Mouse (Mus musculus) limb, embryonic 11.5 days (tissue): ENCODE data around the gene Gpr137c. TPM values are rescaled to one million over a fixed set of nuclear protein-coding genes. Genes with fewer than 3 reads are reported as not detected.
A peak's percentile ranks its signal among the peaks of the same experiment; 100 is the strongest.

Experiments
- ATAC-seq: fragments of 200-750 bp; cut with Nextera tagmentation; 2 replicates; pipeline ENCODE4 v1.8.0; 2017; ENCODE audit warnings: low read depth; ENCODE audit not compliant: insufficient number of reproducible peaks, low FRiP score, low TSS enrichment
- DNase-seq: peaks from one replicate; pipeline ENCODE4 v3.0.0-alpha.2; 2015; ENCODE audit warnings: low spot score
- H3K27ac ChIP-seq: fragments of 300-500 bp; sonication (generic); replicated peaks from 2 replicates; pipeline ENCODE4 v1.5.1; 2014; ENCODE audit warnings: low read depth, mild to moderate bottlenecking, low read length
- H3K27me3 ChIP-seq: fragments of 300-500 bp; sonication (generic); 2 replicates; pipeline ENCODE4 v1.6.1; 2014; ENCODE audit warnings: mild to moderate bottlenecking, low read length, mixed read lengths; ENCODE audit not compliant: control insufficient read depth, insufficient read depth
- H3K36me3 ChIP-seq: fragments of 300-500 bp; sonication (generic); 2 replicates; pipeline ENCODE4 v1.6.1; 2014; ENCODE audit warnings: mild to moderate bottlenecking, low read length, moderate library complexity, mixed read lengths; ENCODE audit not compliant: control insufficient read depth, insufficient read depth
- H3K4me1 ChIP-seq: fragments of 300-500 bp; sonication (generic); 2 replicates; pipeline ENCODE4 v1.6.1; 2014; ENCODE audit warnings: low read length, mixed read lengths; ENCODE audit not compliant: control insufficient read depth, insufficient read depth
- H3K4me2 ChIP-seq: fragments of 300-500 bp; sonication (generic); 2 replicates; pipeline ENCODE4 v1.6.1; 2014; ENCODE audit warnings: low read depth, mild to moderate bottlenecking, moderate library complexity; ENCODE audit not compliant: severe bottlenecking
- H3K4me3 ChIP-seq: fragments of 300-500 bp; sonication (generic); 2 replicates; pipeline ENCODE4 v1.5.1; 2014; ENCODE audit warnings: low read depth, low read length
- H3K9ac ChIP-seq: fragments of 300-500 bp; sonication (generic); 2 replicates; pipeline ENCODE4 v1.6.1; 2014; ENCODE audit warnings: mild to moderate bottlenecking, low read length
- H3K9me3 ChIP-seq: fragments of 300-500 bp; sonication (generic); 2 replicates; pipeline ENCODE4 v1.6.1; 2016; ENCODE audit warnings: low read length; ENCODE audit not compliant: control insufficient read depth
- WGBS: fragments of 180-500 bp; shearing (Covaris S2); extraction: QIAGEN DNeasy Blood & Tissue Kit; methylation state at CpG from one replicate; pipeline ENCODE4 v1.1.7; 2014; 5-methylcytosine and 5-hydroxymethylcytosine counted together
- polyA plus RNA-seq: library from polyadenylated mRNA; unstranded; fragments of >200 nt; fragmentation: Nextera tagmentation; extraction: Ambion mirVana; gene quantifications from 2 replicates; pipeline ENCODE4 v1.2.1, GENCODE M21; 2014

Gene Gpr137c
- polyA plus RNA-seq, 1 experiment from 2014 or later, result 4.4 TPM

DNA sequence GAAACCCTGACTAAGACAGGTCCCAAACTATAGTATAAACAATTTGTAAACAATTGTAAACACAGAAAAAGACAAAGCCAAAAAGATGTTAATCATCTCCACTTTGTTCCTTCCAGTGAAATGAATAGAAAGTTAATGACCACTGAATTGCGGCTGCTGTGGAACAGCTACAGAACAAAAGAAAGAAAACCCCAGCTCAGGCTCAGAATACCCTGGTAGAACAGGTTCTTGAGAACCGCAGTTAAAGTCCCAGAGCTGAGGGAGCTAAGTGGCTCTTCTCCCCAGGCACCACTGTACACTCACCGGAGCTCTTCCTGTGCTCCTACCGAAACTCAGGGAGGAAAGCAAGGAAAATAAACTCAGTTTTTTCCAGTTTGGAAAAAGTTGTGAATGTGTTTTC, 8.8 kb upstream of the Gpr137c start:
- Histone ChIP-seq H3K4me1 (no peaks in the 10 kb centered on the region), H3K4me2 (no peak overlapping the region), H3K9ac (no peak overlapping the region), H3K4me3 (no peak overlapping the region), H3K9me3 (no peaks in the 10 kb centered on the region), H3K27ac (no peak overlapping the region), H3K27me3 (no peaks in the 10 kb centered on the region), H3K36me3 (no peaks in the 10 kb centered on the region)
- DNase-seq (no peak), ATAC-seq (no peak)
- 78% methylated on average over 4 of the region's 4 CpGs for WGBS

DNA sequence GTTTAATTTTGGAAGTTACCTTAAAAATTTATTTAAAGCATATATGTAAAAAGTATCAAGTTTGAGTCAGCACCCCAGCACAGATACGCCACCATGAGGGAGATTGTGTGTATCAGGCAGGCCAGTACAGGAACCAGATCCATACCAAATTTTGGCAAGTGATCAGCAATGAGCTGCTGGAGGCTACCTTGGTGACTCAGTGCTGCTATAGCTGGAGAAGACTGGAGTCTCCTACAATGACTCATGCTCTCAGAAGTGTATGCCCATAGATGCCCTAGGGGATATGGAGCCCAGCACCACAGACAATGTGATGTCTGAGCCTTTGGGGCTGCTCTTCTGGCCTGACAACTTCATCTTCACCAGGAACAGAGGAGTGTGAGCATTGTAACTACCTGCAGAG, 8.1 kb upstream of the Gpr137c start:
- Histone ChIP-seq H3K9ac (no peak overlapping the region), H3K4me1 (no peaks in the 10 kb centered on the region), H3K4me3 (no peak overlapping the region), H3K4me2 (no peak overlapping the region), H3K9me3 (no peaks in the 10 kb centered on the region), H3K36me3 (no peaks in the 10 kb centered on the region), H3K27me3 (no peaks in the 10 kb centered on the region), H3K27ac (no peak overlapping the region)
- ATAC-seq, result no peak
- DNase-seq, result no peak
- 87% methylated on average over 1 of the region's 1 CpGs for WGBS

DNA sequence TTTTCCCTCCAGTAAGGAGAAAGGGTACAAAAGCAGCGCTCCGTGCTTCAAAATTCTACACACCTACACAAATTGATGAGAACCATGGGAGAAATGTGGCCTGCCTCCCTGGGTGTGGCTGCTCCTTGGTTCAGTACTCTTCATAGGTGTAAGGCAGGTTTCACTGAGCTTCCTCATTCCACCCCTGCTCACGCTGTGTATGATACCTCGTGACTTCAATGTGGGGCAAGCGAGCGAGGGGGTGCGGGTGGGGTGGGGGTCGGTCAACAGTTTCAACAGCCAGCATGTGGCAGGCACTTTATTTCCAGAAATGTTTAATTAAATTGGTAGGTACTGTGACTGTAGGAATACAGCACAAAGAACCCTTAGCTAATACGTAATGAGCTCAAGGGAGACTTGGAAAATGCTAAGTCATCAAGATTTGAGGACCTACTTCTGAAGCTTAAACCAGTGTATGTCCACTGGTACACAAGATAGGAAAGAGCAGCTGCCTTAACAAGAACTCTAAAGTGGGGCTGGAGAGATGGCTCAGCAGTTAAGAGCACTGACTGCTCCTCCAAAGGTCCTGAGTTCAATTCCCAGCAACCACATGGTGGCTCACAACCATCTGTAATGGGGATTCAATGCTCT, 2.7 kb upstream of the Gpr137c start:
- no peaks in the 10 kb centered on the region for H3K9me3 ChIP-seq
- DNase-seq (no peak), ATAC-seq (no peak)
- WGBS, result 95% methylated on average over 9 of the region's 9 CpGs
- no peak overlapping the region for H3K27ac ChIP-seq
- H3K4me1 ChIP-seq, result no peaks in the 10 kb centered on the region
- H3K27me3 ChIP-seq, result no peaks in the 10 kb centered on the region
- no peak overlapping the region for H3K4me2 ChIP-seq
- H3K4me3 ChIP-seq, result no peak overlapping the region
- no peak overlapping the region for H3K9ac ChIP-seq
- H3K36me3 ChIP-seq, result no peaks in the 10 kb centered on the region

DNA sequence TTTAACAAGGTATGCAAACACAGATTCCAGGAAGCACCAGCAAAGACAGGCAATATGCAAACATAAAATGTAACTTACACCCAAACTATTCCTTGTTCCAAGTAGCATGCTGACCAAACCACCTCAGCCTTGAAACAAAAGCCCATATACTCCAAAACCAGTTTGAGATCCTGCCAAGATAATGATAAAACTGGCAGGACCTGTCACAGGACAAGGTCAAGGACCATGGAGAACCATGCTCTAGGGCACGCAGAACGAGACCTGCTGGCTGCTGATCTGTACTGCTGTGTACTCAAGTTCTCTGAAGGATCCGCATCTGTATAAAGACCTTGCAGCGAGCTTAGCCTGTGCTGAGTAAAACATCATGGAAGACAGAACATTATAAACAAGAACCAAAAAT, 1.8 kb upstream of the Gpr137c start:
- H3K27me3 ChIP-seq, result no peaks in the 10 kb centered on the region
- H3K27ac ChIP-seq, result no peak overlapping the region
- H3K9me3 ChIP-seq, result no peaks in the 10 kb centered on the region
- H3K4me2 ChIP-seq, result no peak overlapping the region
- no peak overlapping the region for H3K9ac ChIP-seq
- H3K4me1 ChIP-seq, result no peaks in the 10 kb centered on the region
- H3K36me3 ChIP-seq, result no peaks in the 10 kb centered on the region
- 95% methylated on average over 4 of the region's 4 CpGs for WGBS
- no peak overlapping the region for H3K4me3 ChIP-seq
- no peak for DNase-seq
- ATAC-seq, result no peak

DNA sequence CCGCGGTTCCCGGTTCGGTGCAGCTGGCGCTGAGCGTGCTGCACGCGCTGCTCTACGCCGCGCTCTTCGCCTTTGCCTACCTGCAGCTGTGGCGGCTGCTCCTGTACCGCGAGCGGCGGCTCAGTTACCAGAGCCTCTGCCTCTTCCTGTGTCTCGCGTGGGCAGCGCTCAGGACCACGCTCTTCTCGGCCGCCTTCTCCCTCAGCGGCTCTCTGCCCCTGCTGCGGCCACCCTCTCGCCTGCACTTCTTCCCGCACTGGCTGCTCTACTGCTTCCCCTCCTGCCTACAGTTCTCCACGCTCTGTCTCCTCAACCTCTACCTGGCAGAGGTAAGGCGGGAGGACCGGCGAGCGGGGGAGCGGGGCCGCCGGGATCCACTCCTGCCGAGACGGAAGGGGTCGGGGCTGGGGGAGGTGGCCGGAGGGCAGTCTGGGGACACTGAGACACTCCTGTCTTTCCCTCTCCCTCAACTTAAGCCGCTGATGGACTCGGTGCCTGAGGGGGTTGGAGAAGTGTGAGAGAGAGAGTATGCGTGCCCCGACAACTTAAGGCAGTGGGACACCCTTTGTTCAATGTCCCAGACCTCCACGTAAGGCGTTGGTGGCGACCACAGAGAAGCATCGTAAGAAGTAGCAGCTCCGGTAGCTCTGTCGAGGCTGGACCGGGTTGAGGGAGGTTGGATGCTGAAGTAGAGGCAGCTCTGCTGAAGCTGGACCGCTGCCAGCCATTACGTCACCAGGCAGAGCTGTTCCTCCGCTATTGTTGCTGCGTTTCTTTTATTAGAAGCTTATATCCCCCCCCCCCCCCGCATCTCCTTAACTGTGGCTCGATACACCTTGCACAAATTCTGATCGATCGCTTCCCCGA, 806 bp downstream of the Gpr137c start, which contains the start of gene Txndc16:
Txndc16 (minus strand) TSS at position 239 of the 867 bp plus-strand sequence.
- peak; percentile 15 for ATAC-seq
- H3K9me3 ChIP-seq, result no peaks in the 10 kb centered on the region
- no peaks in the 10 kb centered on the region for H3K27me3 ChIP-seq
- H3K4me2 ChIP-seq, result peak within 1 kb of the TSS; percentile 93
- WGBS, result under 1% methylated on average over 48 of the region's 59 CpGs
- no peaks in the 10 kb centered on the region for H3K36me3 ChIP-seq
- DNase-seq, result peak; percentile 81
- peak within 1 kb of the TSS; percentile 87 for H3K27ac ChIP-seq
- H3K9ac ChIP-seq, result peak within 1 kb of the TSS; percentile 85
- no peaks in the 10 kb centered on the region for H3K4me1 ChIP-seq
- H3K4me3 ChIP-seq, result peak within 1 kb of the TSS; percentile 76

DNA sequence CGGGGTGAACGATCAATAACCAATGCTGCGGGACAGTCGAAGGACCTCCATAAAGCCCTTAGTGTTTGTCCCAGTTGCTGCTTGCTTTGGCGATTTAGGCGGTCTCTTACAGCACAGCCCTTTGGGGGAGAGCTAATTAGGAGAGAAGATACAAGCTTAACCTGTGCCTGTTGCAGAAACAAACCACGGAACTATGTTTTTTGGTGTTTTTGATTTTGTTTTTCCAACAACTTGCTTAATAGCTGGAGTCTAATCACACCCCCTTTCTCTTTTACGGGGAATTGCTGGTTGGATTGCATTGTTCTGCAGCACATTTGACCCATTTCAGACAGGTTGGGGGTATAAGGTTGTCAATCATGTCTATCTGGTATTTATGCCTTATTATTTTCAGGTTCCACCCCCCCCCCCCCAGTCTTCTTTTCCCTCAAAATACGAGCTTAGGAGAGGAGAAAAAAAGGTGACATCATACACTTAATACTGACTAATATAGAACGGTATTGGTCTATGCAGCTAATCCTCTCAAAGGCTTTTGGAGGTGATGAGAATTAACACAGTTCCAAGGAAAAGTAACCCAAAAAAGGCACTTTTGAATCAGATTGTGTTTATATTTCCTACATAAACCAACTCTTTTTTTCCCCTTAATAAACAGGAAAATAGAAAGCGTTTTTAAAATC, 1.6 kb downstream of the Gpr137c start:
- DNase-seq, result no peak
- Histone ChIP-seq H3K36me3 (no peaks in the 10 kb centered on the region), H3K4me1 (no peaks in the 10 kb centered on the region), H3K9ac (peak overlapping the region; percentile 85), H3K4me3 (peak overlapping the region; percentile 76), H3K27ac (no peak overlapping the region), H3K4me2 (peak overlapping the region; percentile 93), H3K27me3 (no peaks in the 10 kb centered on the region), H3K9me3 (no peaks in the 10 kb centered on the region)
- WGBS, result 12% methylated on average over 11 of the region's 11 CpGs
- ATAC-seq, result no peak

DNA sequence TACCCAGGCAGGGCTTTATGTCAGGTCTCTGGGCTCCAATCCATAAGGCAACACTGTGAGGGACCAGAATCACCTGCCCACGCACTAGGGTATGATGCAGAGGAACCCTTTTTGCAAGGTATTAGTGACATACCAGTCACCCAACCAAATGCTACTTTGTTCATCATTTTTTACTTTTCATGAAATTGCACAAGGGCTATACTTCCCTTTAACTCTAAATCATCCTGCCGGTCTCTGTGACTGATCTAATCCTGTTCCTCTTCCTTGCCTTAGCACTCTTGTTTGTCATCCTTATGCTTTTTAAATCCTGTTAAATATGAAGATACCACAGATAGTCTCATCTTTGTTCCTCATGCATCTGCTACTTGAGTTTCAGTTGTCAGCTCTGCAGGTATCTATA, 19.5 kb downstream of the Gpr137c start:
- H3K9ac ChIP-seq, result no peak overlapping the region
- DNase-seq (no peak), ATAC-seq (no peak)
- H3K27ac ChIP-seq, result no peak overlapping the region
- H3K9me3 ChIP-seq, result no peaks in the 10 kb centered on the region
- WGBS, result 79% methylated on average over 2 of the region's 2 CpGs
- no peak overlapping the region for H3K4me3 ChIP-seq
- H3K4me1 ChIP-seq, result no peaks in the 10 kb centered on the region
- H3K36me3 ChIP-seq, result no peaks in the 10 kb centered on the region
- H3K4me2 ChIP-seq, result no peak overlapping the region
- H3K27me3 ChIP-seq, result no peaks in the 10 kb centered on the region

DNA sequence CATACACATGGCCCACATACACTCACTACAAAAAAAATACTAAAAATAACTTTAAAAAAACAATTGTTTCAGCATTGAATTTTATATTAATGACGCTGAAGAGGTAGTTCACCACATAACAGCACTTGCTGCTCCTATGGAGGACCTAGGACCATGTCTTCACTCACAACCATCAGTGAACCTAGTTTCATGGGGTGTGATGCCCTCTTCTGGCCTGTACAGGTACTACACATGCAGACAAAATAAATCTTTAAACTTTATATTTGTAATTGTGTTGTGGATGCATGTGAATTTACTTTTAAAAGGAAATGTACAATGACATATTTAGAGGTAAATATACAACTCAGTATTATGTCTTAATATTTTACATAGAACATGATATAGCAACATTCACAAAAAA, 22.1 kb downstream of the Gpr137c start:
- H3K36me3 ChIP-seq, result no peaks in the 10 kb centered on the region
- no peak overlapping the region for H3K4me2 ChIP-seq
- H3K27ac ChIP-seq, result no peak overlapping the region
- no peaks in the 10 kb centered on the region for H3K9me3 ChIP-seq
- no peak overlapping the region for H3K4me3 ChIP-seq
- 53% methylated on average over 1 of the region's 1 CpGs for WGBS
- no peaks in the 10 kb centered on the region for H3K4me1 ChIP-seq
- ATAC-seq (no peak), DNase-seq (no peak)
- H3K27me3 ChIP-seq, result no peaks in the 10 kb centered on the region
- no peak overlapping the region for H3K9ac ChIP-seq
